Mouse (Mus musculus): ENCODE data around the gene Eif2d. TPM values are rescaled to one million over a fixed set of nuclear protein-coding genes. Genes with fewer than 3 reads are reported as not detected.
A peak's percentile ranks its signal among the peaks of the same experiment; 100 is the strongest.

The Eif2d gene
- polyA plus RNA-seq, 1 experiment from 2014 or later: 51.1 TPM

GRCm38 (mm10) chr1:131211655-131212054 lies 58.7 kb downstream of the Eif2d start:
- no peak for ATAC-seq
- H3K4me1 ChIP-seq (ENCODE audit: control insufficient read depth, insufficient read depth, low read length): no peaks in the 10 kb centered on the region
- WGBS: 94% methylated on average over 1 of the region's 1 CpGs
- H3K4me3 ChIP-seq (ENCODE audit: low read depth, low read length): no peak overlapping the region
- no peak overlapping the region for H3K4me2 ChIP-seq (ENCODE audit: low read length)
- no peaks in the 10 kb centered on the region for H3K27me3 ChIP-seq (ENCODE audit: control insufficient read depth, insufficient read depth, low read depth, low read length)
- no peak overlapping the region for H3K27ac ChIP-seq (ENCODE audit: low read length)
- no peak overlapping the region for H3K9ac ChIP-seq (ENCODE audit: low read depth, low read length)
- H3K9me3 ChIP-seq (replicated peaks; ENCODE audit: control insufficient read depth, low read length, poor library complexity, severe bottlenecking): no peaks in the 10 kb centered on the region
- no peaks in the 10 kb centered on the region for H3K36me3 ChIP-seq (ENCODE audit: control insufficient read depth, insufficient read depth, low read length)

GRCm38 (mm10) chr1:131212956-131213355 lies 60.0 kb downstream of the Eif2d start:
- Histone ChIP-seq H3K27ac (ENCODE audit: low read length) (no peak overlapping the region), H3K4me2 (ENCODE audit: low read length) (no peak overlapping the region), H3K27me3 (ENCODE audit: control insufficient read depth, insufficient read depth, low read depth, low read length) (no peaks in the 10 kb centered on the region), H3K4me3 (ENCODE audit: low read depth, low read length) (no peak overlapping the region), H3K9ac (ENCODE audit: low read depth, low read length) (no peak overlapping the region), H3K4me1 (ENCODE audit: control insufficient read depth, insufficient read depth, low read length) (no peaks in the 10 kb centered on the region), H3K36me3 (ENCODE audit: control insufficient read depth, insufficient read depth, low read length) (no peaks in the 10 kb centered on the region), H3K9me3 (replicated peaks; ENCODE audit: control insufficient read depth, low read length, poor library complexity, severe bottlenecking) (no peaks in the 10 kb centered on the region)
- no peak for ATAC-seq
- WGBS: 89% methylated on average over 5 of the region's 5 CpGs

GRCm38 (mm10) chr1:131213361-131213760 lies 60.4 kb downstream of the Eif2d start:
- ATAC-seq: no peak
- Histone ChIP-seq H3K36me3 (ENCODE audit: control insufficient read depth, insufficient read depth, low read length) (no peaks in the 10 kb centered on the region), H3K9me3 (replicated peaks; ENCODE audit: control insufficient read depth, low read length, poor library complexity, severe bottlenecking) (no peaks in the 10 kb centered on the region), H3K27me3 (ENCODE audit: control insufficient read depth, insufficient read depth, low read depth, low read length) (no peaks in the 10 kb centered on the region), H3K4me2 (ENCODE audit: low read length) (no peak overlapping the region), H3K27ac (ENCODE audit: low read length) (no peak overlapping the region), H3K4me1 (ENCODE audit: control insufficient read depth, insufficient read depth, low read length) (no peaks in the 10 kb centered on the region), H3K9ac (ENCODE audit: low read depth, low read length) (no peak overlapping the region), H3K4me3 (ENCODE audit: low read depth, low read length) (no peak overlapping the region)
- WGBS: 82% methylated on average over 6 of the region's 6 CpGs

DNA sequence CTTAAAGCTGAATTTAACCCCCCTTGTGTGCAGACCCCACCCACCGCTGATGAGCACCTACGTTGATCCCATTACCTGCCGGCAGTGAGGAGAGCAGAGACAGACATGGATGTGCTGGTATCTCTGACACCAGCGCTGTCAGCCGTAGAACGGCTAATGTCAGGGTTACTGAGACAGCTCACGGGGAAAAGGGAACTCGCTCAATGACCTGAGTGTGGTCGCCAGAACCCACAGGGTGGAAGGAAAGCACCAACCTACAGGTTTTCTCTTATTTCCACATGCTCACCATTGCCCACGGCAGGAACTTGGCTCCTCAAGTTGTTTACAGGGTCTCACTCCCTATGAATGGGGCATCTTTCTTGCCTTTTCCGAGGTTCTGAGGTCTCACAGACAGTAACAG lies 66.0 kb downstream of the Eif2d start:
- Histone ChIP-seq H3K4me2 (ENCODE audit: low read length) (no peak overlapping the region), H3K27ac (ENCODE audit: low read length) (no peak overlapping the region), H3K9ac (ENCODE audit: low read depth, low read length) (no peak overlapping the region), H3K27me3 (ENCODE audit: control insufficient read depth, insufficient read depth, low read depth, low read length) (no peaks in the 10 kb centered on the region), H3K9me3 (replicated peaks; ENCODE audit: control insufficient read depth, low read length, poor library complexity, severe bottlenecking) (no peaks in the 10 kb centered on the region), H3K36me3 (ENCODE audit: control insufficient read depth, insufficient read depth, low read length) (no peaks in the 10 kb centered on the region), H3K4me3 (ENCODE audit: low read depth, low read length) (no peak overlapping the region), H3K4me1 (ENCODE audit: control insufficient read depth, insufficient read depth, low read length) (no peaks in the 10 kb centered on the region)
- no peak for ATAC-seq
- 90% methylated on average over 11 of the region's 11 CpGs for WGBS

DNA sequence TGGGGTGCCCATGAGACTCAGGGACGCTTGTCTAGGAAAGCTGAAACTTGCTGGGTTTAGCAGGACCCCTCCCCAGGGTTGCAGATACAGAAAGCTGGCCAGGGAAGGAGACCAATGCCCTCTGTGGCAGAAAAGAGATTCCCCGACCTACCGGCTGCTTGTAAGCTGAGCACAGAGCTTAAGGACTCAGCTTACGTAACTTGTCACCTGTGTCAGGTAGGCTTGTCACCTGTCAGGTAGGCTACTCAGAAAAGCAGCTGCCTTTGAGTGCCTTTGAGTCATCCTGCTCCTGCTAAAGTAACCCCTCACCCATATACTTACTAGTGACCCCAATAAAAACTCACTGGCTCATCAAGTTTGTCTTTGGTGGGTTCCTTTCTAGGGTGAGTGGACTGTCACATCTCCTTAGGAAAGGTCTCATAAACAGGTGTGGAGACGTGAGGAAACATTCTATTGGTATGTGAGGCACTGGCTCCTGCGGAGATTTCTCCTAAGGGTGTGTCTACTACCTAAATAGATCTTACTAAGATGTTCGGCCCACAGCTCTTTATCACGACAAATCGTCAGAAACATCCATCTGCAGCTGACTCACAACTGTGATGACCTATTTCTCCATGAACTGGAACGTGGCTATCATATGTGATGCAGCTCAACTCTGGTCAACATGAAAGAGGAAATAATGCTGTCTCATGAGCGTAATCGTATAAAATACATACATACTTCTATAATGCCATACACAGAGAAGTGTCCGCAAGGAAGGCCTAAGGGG lies 69.0 kb downstream of the Eif2d start:
- Histone ChIP-seq H3K27me3 (ENCODE audit: control insufficient read depth, insufficient read depth, low read depth, low read length) (no peaks in the 10 kb centered on the region), H3K9me3 (replicated peaks; ENCODE audit: control insufficient read depth, low read length, poor library complexity, severe bottlenecking) (no peaks in the 10 kb centered on the region), H3K9ac (ENCODE audit: low read depth, low read length) (no peak overlapping the region), H3K36me3 (ENCODE audit: control insufficient read depth, insufficient read depth, low read length) (no peaks in the 10 kb centered on the region), H3K27ac (ENCODE audit: low read length) (no peak overlapping the region), H3K4me1 (ENCODE audit: control insufficient read depth, insufficient read depth, low read length) (no peaks in the 10 kb centered on the region), H3K4me2 (ENCODE audit: low read length) (no peak overlapping the region), H3K4me3 (ENCODE audit: low read depth, low read length) (no peak overlapping the region)
- 92% methylated on average over 13 of the region's 13 CpGs for WGBS
- ATAC-seq: no peak

DNA sequence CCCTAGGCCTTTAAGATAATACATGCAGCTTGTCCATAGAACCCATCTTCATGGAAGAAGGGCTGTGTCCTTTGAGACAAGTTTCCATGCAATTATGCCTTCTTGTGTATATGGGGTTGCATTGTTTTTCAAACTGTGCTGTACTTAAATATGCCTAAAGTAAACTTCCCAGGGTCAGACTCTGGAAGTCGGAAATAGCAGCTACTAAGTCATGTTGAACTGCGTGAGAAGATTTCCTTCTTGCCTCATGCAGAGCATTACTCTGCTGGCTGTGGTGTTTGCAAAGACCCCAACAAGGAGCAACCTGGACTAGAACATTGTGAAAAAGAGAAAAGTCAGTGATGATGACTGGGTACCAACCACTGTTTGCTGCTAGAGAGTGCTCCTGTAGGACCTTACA lies 70.4 kb downstream of the Eif2d start:
- Histone ChIP-seq H3K4me3 (ENCODE audit: low read depth, low read length) (no peak overlapping the region), H3K9me3 (replicated peaks; ENCODE audit: control insufficient read depth, low read length, poor library complexity, severe bottlenecking) (no peaks in the 10 kb centered on the region), H3K27ac (ENCODE audit: low read length) (no peak overlapping the region), H3K36me3 (ENCODE audit: control insufficient read depth, insufficient read depth, low read length) (no peaks in the 10 kb centered on the region), H3K4me1 (ENCODE audit: control insufficient read depth, insufficient read depth, low read length) (no peaks in the 10 kb centered on the region), H3K4me2 (ENCODE audit: low read length) (no peak overlapping the region), H3K9ac (ENCODE audit: low read depth, low read length) (no peak overlapping the region), H3K27me3 (ENCODE audit: control insufficient read depth, insufficient read depth, low read depth, low read length) (no peaks in the 10 kb centered on the region)
- 94% methylated on average over 2 of the region's 2 CpGs for WGBS
- ATAC-seq: no peak

GRCm38 (mm10) chr1:131224848-131225471 lies 72.0 kb downstream of the Eif2d start:
- 0 out of 2 replicates have a peak, but pooled peaks have one; percentile 32 for ATAC-seq
- Histone ChIP-seq H3K4me2 (ENCODE audit: low read length) (no peak overlapping the region), H3K9ac (ENCODE audit: low read depth, low read length) (no peak overlapping the region), H3K36me3 (ENCODE audit: control insufficient read depth, insufficient read depth, low read length) (no peaks in the 10 kb centered on the region), H3K27me3 (ENCODE audit: control insufficient read depth, insufficient read depth, low read depth, low read length) (no peaks in the 10 kb centered on the region), H3K27ac (ENCODE audit: low read length) (no peak overlapping the region), H3K4me3 (ENCODE audit: low read depth, low read length) (no peak overlapping the region), H3K9me3 (replicated peaks; ENCODE audit: control insufficient read depth, low read length, poor library complexity, severe bottlenecking) (no peaks in the 10 kb centered on the region), H3K4me1 (ENCODE audit: control insufficient read depth, insufficient read depth, low read length) (no peaks in the 10 kb centered on the region)
- WGBS: 42% methylated on average over 12 of the region's 12 CpGs

- no peaks in the 10 kb centered on the region for H3K27me3 ChIP-seq (ENCODE audit: control insufficient read depth, insufficient read depth, low read depth, low read length)
- H3K9me3 ChIP-seq (replicated peaks; ENCODE audit: control insufficient read depth, low read length, poor library complexity, severe bottlenecking): no peaks in the 10 kb centered on the region
- H3K4me3 ChIP-seq (ENCODE audit: low read depth, low read length): no peak overlapping the region
- WGBS: 75% methylated on average over 7 of the region's 7 CpGs
- H3K36me3 ChIP-seq (ENCODE audit: control insufficient read depth, insufficient read depth, low read length): no peaks in the 10 kb centered on the region
- H3K9ac ChIP-seq (ENCODE audit: low read depth, low read length): no peak overlapping the region
- no peaks in the 10 kb centered on the region for H3K4me1 ChIP-seq (ENCODE audit: control insufficient read depth, insufficient read depth, low read length)
- no peak overlapping the region for H3K4me2 ChIP-seq (ENCODE audit: low read length)
- H3K27ac ChIP-seq (ENCODE audit: low read length): no peak overlapping the region
- no peak for ATAC-seq
Observed at GRCm38 (mm10) chr1:131228225-131228624, 75.2 kb downstream of the Eif2d start.

DNA sequence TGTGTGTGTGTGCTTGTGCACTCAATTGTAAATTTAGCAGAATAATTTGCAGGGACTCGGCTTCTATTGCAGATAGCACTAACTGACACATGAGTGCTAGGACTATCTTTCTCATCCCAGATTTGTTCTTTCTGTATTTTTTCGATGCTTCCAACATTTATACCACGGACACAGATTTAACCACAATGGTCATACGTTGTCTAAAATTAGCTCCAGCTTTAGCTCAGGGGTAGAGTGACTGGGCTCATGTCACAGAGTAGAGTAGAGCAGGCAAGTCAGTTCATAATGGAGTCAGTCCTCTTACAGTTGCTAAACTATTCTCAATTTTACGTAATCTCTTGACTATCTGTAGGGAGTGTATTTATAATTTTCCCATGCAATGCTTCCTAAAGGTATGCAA lies 75.7 kb downstream of the Eif2d start:
- 88% methylated on average over 5 of the region's 5 CpGs for WGBS
- Histone ChIP-seq H3K4me3 (ENCODE audit: low read depth, low read length) (no peak overlapping the region), H3K27me3 (ENCODE audit: control insufficient read depth, insufficient read depth, low read depth, low read length) (no peaks in the 10 kb centered on the region), H3K9ac (ENCODE audit: low read depth, low read length) (no peak overlapping the region), H3K4me1 (ENCODE audit: control insufficient read depth, insufficient read depth, low read length) (no peaks in the 10 kb centered on the region), H3K4me2 (ENCODE audit: low read length) (no peak overlapping the region), H3K9me3 (replicated peaks; ENCODE audit: control insufficient read depth, low read length, poor library complexity, severe bottlenecking) (no peaks in the 10 kb centered on the region), H3K27ac (ENCODE audit: low read length) (no peak overlapping the region), H3K36me3 (ENCODE audit: control insufficient read depth, insufficient read depth, low read length) (no peaks in the 10 kb centered on the region)
- ATAC-seq: no peak
